Mouse (Mus musculus) induced T-regulatory cell, adult 2 months (primary cell): Measurements from ENCODE around the gene Tmem170b.

Experiments
- DNase-seq: peaks from one replicate; pipeline ENCODE4 v3.0.0-alpha.2; 2012; ENCODE audit warnings: low read depth

The Tmem170b gene

DNA sequence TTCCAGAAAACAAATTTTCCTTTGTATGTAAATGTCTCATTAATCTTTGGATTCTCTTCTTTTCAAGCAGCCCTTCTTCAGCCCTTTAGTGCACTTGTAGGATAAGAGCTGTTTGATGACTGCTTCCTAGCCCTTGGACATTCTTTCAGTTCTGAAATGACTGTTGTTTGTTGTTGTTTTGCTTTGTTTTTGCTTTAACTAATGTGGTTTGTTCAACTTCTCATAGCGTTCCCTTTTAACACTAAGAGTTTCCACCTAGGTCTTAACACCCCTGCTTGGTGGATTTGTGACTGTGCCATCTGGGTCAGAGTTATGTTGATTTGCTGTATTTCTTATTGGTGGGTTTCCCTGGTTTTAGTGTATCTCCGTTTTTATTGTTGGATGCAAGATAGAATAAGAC, 8.8 kb downstream of the Tmem170b start:
- peak; percentile 67 for DNase-seq

DNA sequence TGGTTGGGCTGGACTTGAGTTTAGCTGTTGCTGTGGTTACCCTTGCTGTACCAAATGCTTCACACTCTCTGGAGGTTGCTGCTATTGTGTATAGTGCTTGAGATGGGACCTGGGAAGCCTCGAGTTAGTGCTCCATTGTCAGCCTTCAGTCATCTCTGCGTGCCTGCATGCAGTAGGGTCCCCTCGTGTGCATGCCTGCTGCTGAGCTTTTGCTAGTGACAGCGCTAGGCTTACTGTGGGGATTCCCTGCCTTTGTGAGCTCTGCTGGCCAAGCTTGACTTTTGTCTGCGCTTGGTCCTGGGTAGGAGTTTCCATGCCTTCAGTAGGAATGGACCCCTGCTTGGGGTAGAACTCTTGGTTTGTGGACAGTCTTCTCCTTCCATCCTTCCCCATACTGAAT, 9.3 kb downstream of the Tmem170b start:
- no peak for DNase-seq

DNA sequence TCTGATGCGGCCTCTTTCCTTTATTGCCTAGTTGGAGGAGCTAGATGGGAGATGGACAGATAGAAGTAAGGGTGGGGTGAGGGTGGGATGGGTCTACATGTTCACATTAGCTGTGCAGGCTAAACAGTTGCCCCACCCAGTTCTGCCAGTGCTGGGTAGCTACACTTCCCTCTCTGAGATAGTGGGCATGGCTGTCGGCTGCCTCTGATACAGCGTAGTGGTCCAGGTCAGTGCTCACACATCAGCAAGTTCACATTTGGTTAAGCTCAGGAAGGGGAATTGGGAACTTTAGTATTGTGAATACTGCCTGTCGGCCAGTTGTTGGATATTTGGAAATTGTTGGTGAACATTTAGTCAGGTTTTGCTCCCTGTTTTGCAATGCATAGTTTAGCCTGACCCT, 13.8 kb downstream of the Tmem170b start:
- DNase-seq: no peak

DNA sequence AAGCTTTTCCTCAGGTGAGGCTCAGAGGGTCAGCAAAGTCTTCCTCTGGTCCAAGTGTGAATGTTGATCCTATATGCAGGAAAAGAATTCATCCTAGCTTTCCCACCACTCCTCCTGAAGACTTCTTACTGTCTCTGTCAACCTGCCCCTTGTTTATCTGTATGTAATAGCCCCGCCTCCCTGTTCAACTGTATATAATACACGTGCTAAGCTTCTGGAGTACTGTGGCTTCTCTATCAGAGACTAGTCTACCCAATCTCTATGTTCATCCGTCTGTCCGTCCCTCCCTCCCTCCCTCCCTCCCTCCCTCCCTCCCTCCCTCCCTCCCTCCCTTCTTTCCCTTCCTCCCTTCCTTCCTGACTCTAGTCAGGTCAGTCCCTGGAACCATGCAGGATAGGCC, 14.4 kb downstream of the Tmem170b start:
- DNase-seq: no peak

DNA sequence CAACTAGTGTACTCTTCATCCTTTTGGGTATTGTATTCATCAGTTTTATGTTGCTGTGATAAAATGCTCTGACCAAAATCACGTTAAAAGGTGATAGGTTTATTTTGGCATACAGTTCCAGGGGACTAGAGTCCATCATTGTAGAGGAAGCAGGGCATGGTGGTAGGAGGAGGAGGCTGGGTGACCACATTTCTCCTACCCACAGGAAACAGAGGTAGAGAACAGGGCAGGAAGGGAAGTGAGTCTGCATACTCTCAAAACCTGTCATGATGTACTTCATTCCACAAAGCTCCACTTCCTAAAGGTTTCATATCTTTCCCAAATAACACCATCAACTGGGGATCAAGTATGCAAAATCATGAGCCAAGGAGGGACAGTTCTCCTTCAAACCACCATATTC, 18.4 kb downstream of the Tmem170b start:
- DNase-seq: no peak

DNA sequence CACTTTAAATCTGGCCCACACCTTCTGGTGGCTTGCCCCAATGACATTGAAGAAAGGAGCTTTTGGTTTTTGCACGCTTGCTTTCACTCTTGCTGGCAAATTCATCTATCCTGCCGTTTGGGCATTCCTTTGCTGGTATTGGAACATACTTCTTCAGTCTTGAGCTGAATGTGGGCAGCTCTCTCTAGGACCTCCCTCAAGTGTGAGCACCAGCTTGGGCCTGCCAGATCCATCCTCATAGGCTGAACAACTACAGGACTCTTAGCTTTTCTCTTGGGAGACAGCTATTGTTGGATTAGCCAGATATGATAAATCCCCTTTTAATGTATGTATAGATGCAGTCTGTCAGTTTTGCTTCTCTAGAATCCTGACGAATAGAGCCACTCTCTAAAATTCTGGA, 19.5 kb downstream of the Tmem170b start:
- DNase-seq: no peak

DNA sequence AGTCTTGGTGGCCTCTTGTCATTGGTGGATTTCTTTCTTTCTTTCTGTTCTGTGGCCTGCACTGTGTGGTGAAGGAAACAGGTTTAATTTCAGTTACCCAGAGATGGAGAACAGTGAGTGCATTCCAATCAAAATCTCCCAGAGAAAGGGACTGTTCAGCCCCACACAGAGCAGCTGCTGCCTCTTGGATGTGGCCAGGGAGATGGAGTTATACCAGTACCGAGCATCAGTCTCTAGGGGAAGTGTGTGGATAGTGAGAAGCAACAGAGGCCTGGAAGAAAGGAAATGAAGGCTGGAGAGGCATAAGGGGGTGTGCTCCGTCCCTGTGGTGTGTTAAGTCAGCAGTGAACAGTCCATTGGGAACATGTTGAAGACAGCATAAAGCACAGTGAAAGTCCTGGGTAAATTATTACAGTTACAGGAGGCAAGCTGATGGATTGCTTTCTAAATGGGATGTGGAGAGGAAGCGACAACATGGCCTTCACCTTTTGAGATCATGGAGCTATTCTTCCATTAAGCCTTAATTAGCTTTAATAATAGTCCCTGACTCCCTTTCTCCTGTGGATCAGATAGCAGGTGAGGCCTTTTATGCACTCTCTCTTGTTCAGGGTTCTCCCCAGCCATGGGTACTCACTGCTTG, 21.7 kb downstream of the Tmem170b start:
- DNase-seq: no peak

DNA sequence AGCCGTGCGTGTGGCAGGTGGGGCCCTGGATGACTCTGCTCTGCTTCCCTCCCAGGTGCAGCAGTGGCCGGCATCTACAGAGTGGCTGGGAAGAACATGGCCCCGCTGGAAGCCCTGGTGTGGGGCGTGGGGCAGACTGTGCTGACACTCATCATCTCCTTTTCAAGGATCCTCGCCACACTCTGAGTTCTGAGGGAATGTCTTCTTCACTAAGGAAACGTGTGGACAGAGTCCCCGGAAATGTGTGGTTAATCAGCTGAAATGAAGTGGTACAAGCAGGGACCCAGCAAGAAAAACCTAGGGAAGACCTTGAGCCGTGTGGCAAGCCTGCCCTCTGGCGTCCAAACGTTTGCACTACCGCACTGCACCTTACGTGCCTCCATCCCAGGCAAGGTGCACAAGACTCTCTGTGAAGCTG, 28.7 kb downstream of the Tmem170b start:
- DNase-seq: peak; percentile 78

DNA sequence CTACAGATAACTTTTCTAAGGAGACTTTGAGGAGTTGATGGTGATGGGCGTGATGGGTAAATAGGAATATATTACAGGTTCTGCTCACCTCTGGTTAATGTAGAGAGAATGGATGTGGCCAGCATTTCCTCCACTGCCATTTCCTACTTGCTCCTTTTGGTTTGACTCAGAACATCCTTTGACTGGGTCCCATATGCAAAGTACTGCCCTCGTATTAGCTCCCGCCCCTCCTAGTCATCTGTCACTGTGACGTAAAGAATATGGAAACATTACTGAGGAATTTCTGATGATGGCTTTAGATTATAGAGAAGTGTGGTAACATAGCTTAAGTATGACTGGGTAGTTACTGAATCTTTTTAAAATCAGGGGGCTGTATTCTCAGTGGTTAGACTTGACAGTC, 32.4 kb downstream of the Tmem170b start:
- peak; percentile 58 for DNase-seq

DNA sequence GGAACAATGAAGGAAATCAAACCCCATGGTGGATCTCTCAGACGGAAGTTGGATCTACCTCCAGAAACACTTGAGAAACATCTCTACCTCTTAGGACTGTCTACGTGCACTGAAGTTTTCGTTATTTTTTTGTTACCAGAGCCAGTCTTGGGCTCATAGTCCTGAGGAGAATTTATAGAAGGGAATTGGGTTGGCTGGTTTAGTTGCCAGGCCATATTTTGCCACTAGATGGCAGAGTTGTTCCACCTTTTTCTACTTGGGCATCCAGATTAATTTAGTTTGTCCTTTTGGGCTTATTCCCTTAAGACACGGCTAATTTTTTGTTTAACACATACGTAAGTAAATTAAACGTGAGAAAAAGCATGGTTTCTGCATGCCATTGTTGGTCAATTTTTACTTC, 37.1 kb downstream of the Tmem170b start:
- DNase-seq: peak; percentile 72

DNA sequence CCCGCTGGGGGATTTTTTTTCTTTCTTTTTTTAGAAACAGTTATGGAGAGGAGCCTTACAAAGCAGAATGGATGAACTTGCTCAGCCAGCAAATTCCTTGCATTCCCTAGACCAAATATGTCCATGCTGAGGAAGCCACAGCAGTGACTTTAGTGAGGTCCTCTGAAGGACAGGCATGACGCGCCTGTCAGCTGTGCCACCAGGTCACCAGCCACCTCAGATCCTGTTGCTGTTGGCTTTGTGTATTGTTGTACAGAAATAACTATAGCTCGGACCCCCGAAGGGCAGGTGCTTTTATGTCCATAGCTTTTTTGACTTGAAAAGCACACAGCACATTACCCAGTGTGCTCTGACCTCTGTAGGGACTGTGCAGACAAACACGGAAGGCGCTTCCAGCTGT, 38.1 kb downstream of the Tmem170b start:
- no peak for DNase-seq

DNA sequence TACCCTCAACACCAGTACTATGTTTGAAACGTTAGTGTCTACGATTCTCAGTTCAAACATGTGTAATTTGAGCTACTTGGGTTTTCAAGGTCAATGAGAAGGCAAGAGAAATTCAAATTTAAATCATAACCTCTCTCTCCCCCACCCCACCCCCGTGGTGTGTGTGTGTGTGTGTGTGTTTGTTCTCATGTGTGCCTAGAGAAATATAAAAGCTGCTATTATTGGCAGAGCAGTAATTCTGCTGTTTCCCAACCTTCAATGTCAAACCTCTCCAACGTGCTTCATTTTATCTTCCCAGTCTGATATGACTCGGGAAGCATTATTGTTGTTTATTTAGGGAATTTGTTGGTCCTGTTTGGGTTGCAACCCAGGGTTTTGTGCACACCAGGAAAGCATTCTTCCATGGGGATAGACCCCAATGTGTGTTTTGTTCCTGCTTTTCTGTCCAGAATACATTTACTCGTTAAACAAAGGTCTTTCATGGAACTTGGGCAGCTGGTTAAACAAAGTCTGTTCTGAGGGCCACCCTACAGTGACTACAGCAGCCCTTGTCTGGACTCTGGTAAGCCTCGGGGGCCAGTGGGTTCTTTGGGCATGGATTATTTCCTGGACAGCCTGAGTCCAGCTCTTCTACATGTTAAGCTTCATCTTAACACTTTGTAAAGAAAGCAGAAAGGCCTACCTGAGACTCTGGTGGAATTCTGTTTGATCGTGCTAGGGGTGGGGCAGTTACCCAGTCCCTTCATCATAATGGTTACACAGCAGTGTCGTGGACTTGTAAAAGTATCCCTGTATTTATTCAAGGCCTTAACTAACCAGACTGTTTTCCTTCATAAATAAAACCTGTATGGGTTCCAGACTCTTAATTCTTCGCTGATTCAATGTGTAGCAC, 39.1 kb downstream of the Tmem170b start:
- no peak for DNase-seq

DNA sequence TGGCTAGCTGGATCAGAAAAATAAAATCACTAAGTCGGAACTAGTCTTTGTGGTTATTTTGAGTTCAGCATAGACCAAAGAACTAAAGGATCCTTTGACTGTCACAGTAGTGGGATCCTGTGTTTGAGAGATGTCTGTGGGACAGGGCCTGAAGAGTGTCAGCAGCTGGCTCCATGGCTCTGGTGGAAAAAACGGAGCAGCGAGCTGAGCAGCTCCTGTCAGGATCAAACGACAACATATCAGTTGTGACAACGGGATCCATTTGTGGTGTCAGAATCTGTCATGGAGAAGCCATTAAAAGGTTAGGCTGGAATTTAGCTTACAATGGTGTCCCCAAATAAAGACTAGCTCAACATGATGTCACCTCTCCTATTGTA, 39.8 kb downstream of the Tmem170b start:
- no peak for DNase-seq

DNA sequence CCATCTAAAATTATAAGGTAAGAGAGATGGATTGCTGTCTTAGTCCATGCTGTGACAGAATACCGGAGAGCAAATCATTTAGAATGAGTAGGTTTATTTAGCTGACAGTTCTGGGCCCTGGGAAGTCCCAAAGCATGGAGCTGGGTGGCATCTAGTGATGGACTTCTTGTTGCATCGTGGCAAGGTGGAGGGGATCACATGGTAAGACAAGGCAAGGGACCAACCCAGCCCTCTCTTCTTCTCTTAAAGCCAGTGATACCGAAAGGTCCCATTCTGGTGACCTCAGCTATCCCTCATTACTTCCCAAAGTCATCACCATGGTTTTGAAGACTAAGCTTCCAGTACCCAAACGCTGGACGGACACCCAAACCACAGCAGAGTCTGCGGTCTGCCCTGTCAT, 42.3 kb downstream of the Tmem170b start:
- DNase-seq: no peak

DNA sequence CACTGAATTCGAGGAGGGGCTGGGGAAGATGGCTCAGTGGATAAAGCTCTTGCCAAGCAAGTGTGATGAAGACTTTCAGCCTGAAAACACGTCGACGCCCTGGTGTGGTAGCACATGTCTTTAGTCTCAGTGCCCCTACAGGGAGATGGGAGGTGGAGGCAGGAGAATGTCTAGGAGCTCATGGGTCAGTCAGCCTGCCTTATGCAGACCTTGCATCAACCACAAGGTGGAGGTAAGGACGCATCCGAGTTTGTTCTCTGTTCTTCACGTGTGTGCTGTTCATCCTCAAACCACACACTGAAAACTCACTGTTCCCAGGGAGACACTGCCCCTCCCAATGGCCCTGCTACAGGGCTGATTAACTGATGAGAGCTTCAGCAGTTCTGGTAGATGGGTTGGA, 45.0 kb downstream of the Tmem170b start:
- DNase-seq: no peak

DNA sequence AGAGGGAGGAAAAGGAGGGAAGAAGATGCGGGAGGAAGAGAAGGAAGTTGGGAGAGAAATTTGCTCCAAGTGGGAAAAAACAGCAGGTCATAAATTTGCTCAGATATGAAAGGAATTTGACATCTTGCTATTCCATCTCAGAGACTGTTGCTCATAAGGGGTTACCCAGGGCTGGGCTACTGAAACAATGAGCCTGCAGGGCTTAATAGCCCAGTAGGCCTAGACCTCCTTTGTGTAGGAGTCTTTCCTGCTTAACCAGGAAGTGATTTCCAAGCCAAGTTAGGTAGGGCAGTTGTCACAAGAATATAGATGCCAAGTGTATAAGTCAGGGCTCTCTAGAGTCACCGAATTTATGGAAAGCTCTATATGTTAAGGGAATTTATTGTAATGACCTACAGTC, 48.1 kb downstream of the Tmem170b start:
- no peak for DNase-seq

DNA sequence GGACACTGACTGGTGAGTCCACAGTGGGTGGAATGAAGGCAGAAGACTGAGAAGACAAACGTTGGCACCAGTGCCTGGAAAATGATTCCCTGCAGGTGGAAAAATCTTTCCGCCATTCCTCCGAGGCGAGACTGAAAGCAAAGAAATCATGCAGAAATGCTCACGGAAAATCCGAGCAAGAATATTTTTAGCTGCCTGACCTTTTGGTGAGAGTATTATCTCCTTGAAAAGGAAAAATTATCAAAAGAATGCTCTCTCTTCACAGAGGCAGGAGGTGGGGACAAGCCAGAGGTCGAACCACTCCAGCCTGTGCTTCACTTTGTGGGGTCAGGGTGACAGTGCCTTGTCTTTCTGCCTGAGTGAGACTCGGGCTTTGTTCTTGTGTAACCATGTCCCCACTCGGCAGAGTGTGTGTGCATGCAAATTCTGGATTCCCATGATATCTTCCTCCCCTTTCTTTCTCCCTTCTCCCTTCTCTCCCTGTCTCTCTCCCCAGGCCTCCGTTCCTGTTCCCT, 49.9 kb downstream of the Tmem170b start:
- no peak for DNase-seq

DNA sequence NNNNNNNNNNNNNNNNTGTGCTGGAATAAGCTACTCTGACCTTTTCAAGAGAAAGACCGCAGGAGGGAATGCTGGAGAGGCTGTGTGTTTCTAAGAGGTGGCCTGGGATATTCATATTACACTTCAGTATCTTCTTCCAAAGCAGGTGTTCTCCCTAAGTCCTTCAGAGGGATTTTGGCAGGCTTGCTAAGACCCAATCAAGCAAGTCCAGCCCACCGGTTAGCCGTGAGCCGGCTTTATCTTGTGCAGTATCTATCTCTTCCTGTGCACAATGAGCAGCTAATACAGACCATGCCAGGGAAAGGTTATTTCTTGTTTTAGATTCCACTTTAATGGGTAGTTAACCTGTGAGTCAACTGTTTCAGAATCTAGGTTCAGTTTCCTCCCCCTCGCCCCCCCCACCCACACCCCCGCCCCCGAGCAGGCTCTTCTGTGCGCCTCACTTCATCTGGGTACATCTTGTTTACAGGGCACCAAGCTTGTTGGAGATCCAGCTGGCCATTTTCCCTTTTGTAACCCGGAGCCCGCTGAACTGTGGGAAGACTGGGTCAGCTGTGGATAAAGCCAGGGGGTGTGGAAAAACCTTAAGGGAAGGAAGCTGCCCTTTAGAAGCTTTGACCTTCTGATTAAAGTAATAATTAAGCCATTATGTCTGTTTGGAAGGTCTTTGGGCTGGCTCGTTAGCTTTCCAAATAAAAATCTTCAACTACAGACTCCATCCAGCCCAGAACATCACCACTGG, 54.5 kb downstream of the Tmem170b start:
- DNase-seq: no peak

DNA sequence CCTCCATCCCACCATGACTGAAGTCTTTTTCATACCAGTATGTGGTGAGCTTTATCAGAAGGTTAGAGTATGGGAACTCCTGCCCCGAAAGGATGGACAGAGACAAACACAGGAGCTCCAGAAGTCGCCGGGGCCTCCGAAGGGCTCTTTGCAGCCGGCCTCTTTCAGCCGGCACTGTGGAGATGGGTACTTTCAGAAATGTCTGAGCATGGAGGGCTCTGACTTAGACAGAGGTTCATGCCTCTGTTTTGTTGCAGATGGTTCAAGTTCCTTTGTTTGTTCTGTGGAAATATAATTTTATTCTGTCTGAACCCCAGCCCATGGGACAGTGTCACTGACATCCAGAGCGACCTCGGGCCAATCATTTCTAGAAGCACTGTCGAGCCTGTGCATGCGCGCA, 55.4 kb downstream of the Tmem170b start:
- no peak for DNase-seq

DNA sequence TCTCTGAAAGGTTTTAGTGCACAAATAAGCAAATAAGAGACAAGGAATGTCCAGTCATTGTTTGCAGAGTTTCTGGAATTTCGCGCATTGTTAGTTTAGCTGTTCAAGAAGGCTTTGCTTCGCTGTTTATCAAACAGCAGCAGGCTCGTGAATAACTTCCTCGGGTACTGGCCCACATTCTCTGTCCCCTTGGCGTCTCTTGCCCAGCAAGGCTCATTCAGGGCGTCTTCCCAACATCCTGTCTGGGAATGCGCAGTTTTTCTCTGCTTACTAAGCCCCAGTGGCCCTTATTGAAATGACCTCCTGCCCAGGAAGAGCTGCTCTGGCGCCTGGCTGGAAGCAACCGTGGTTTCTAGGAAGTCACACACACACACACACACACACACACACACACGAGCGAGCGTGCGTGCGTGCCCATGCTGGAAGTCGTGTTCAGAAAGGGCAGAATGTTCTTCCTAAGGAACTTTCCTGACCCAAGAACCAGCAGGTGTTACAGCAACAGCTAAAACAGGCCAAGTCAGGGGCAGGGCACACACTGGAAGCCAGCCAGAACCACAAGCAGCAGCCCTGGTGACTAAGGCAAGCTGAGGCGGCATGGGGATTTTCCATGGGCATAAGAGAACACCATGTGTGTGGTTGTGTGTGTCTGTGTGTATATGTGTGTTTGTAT, 56.8 kb downstream of the Tmem170b start:
- DNase-seq: peak; percentile 36

DNA sequence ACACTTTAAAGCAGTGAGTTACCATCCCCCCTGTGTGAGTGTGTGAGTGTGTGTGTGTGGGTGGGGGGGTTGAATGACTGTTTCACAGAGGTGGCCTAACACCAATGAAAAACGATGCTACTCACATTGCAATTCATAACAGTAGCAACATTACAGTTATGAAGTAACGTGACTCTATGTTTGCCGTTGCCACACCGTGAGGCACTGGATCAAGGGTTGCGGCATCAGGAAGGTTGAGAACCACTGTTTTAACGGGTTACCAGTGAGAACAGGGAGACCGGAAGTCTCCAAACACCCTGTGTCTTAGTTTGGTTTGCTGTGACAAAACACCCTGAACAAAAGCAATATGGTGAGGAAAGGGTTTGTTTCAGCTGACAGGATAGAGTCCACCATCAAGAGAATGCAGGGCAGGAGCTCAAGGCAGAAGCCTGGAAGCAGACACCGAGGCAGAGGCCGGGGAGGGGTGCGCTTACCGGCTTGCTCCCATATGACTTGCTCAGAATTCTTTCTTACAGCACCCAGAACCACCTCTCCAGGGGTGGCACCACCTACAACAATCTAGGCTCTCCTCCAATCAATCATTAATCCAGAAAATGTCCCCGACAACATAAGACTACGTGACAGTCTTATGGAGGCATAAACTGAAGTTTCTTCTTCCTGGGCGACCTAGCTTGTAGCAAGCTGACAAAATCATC, 57.9 kb downstream of the Tmem170b start:
- DNase-seq: peak; percentile 39

DNA sequence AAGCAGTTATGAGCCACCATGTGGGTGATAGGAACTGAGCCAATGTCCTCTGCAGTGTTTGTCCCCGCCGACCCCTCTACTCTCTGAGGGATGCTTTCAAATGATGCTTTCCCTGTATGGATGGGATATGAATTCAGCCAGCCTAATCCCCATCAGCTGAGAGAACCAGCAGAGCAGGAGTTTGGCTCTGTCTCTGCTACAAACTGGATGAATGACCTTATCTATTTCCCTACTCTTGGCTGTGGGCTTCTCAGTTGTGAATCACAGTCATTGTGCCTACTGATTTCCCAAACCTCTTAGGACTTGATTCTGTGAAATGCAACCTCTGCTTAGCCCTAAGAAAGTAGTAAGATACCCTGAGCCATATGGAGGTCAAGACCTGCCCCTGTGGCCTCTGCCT, 64.2 kb downstream of the Tmem170b start:
- DNase-seq: no peak
